Mouse (Mus musculus) MEL (cell line): ENCODE data around the gene Arhgap24. TPM values are rescaled to one million over a fixed set of nuclear protein-coding genes. Genes with fewer than 3 reads are reported as not detected.

Experiments
- DNase-seq: peaks from one replicate; pipeline ENCODE4 v3.0.0; 2011; ENCODE audit warnings: low read depth, low spot score
- H3K27ac ChIP-seq: 2 replicates; pipeline ENCODE4 v1.5.1; 2012; ENCODE audit warnings: low read depth, mild to moderate bottlenecking, control low read depth, low read length, moderate library complexity; ENCODE audit not compliant: control insufficient read depth
- H3K27me3 ChIP-seq, 2 experiments: fragments of 150-350 bp in 1 of 2; sonication (generic) in 1 of 2; 2 replicates each; pipeline ENCODE4 v1.6.1; 2012; ENCODE audit warnings: low read length in 2 of 2, mild to moderate bottlenecking in 2 of 2, improper control_type of control experiment in 1 of 2, moderate library complexity in 1 of 2; ENCODE audit not compliant: insufficient read depth in 2 of 2, control insufficient read depth in 1 of 2
- H3K36me3 ChIP-seq, 2 experiments: 2 replicates each; pipeline ENCODE4 v1.6.1; 2012 to 2014; ENCODE audit warnings: low read length in 2 of 2, improper control_type of control experiment in 1 of 2, inconsistent platforms in 1 of 2, mild to moderate bottlenecking in 1 of 2; ENCODE audit not compliant: insufficient read depth in 2 of 2, control insufficient read depth in 1 of 2
- H3K4me1 ChIP-seq, 2 experiments: fragments of 150-350 bp in 1 of 2; sonication (generic) in 1 of 2; 2 replicates each; pipeline ENCODE4 v1.6.1; 2012; ENCODE audit warnings: low read length in 2 of 2, improper control_type of control experiment in 1 of 2, mild to moderate bottlenecking in 1 of 2; ENCODE audit not compliant: insufficient read depth in 2 of 2, control insufficient read depth in 1 of 2
- H3K4me3 ChIP-seq, 2 experiments: fragments of 150-350 bp in 1 of 2; sonication (generic) in 1 of 2; 2 replicates each; pipeline ENCODE4 v1.5.1; 2012; ENCODE audit warnings: low read depth in 2 of 2, low read length in 2 of 2, mild to moderate bottlenecking in 2 of 2, moderate library complexity in 2 of 2, control low read depth in 1 of 2, improper control_type of control experiment in 1 of 2; ENCODE audit not compliant: control insufficient read depth in 1 of 2, insufficient read depth in 1 of 2
- H3K79me2 ChIP-seq: 2 replicates; pipeline ENCODE4 v1.6.1; 2012; ENCODE audit warnings: mild to moderate bottlenecking, low read length, moderate library complexity; ENCODE audit not compliant: control insufficient read depth, poor library complexity, insufficient read depth
- H3K9ac ChIP-seq: 2 replicates; pipeline ENCODE4 v1.6.1; 2012; ENCODE audit warnings: low read depth, mild to moderate bottlenecking, control low read depth, low read length, moderate library complexity; ENCODE audit not compliant: control insufficient read depth, poor library complexity, severe bottlenecking
- H3K9me3 ChIP-seq: fragments of 150-350 bp; sonication (generic); replicated peaks from 2 replicates; pipeline ENCODE4 v1.6.1; 2012; ENCODE audit warnings: mild to moderate bottlenecking, low read length, improper control_type of control experiment, moderate library complexity; ENCODE audit not compliant: insufficient read depth
- CHD2 ChIP-seq: IDR thresholded peaks from 2 replicates; pipeline ENCODE4 v1.6.1; 2011; ENCODE audit warnings: low read length, improper control_type of control experiment
- E2F4 ChIP-seq: IDR thresholded peaks from 2 replicates; pipeline ENCODE4 v1.6.1; 2011; ENCODE audit warnings: low read depth, low read length, improper control_type of control experiment, borderline replicate concordance
- EP300 ChIP-seq, 2 experiments: IDR thresholded peaks; 2 replicates each; pipeline ENCODE4 v1.6.1; 2011; ENCODE audit warnings: improper control_type of control experiment in 2 of 2, low read length in 2 of 2, low read depth in 1 of 2, mild to moderate bottlenecking in 1 of 2
- GABPA ChIP-seq: IDR thresholded peaks from 2 replicates; pipeline ENCODE4 v1.6.1; 2012; ENCODE audit warnings: low read depth, mild to moderate bottlenecking, inconsistent platforms, low read length, improper control_type of control experiment, moderate library complexity
- GATA1 ChIP-seq: IDR thresholded peaks from 2 replicates; pipeline ENCODE4 v1.6.1; 2011; ENCODE audit warnings: low read depth, low read length, improper control_type of control experiment
- JUND ChIP-seq: IDR thresholded peaks from 2 replicates; pipeline ENCODE4 v1.6.1; 2011; ENCODE audit warnings: low read depth, mild to moderate bottlenecking, improper control_type of control experiment, low read length
- MAFK ChIP-seq: IDR thresholded peaks from 2 replicates; pipeline ENCODE4 v1.6.1; 2011; ENCODE audit warnings: low read depth, mild to moderate bottlenecking, low read length, improper control_type of control experiment, borderline replicate concordance
- MAX ChIP-seq: IDR thresholded peaks from 2 replicates; pipeline ENCODE4 v1.6.1; 2011; ENCODE audit warnings: low read length, improper control_type of control experiment
- MEF2A ChIP-seq: IDR thresholded peaks from 2 replicates; pipeline ENCODE4 v1.6.1; 2014; ENCODE audit warnings: low read depth, mild to moderate bottlenecking, inconsistent platforms, low read length, improper control_type of control experiment; ENCODE audit not compliant: poor library complexity, insufficient replicate concordance, severe bottlenecking; ENCODE audit errors: extremely low read depth
- MXI1 ChIP-seq: IDR thresholded peaks from 2 replicates; pipeline ENCODE4 v1.6.1; 2011; ENCODE audit warnings: mild to moderate bottlenecking, low read depth, low read length, improper control_type of control experiment
- MYB ChIP-seq: IDR thresholded peaks from 2 replicates; pipeline ENCODE4 v1.6.1; 2011; ENCODE audit warnings: mild to moderate bottlenecking, low read depth, low read length, improper control_type of control experiment
- MYC ChIP-seq: IDR thresholded peaks from 2 replicates; pipeline ENCODE4 v1.6.1; 2011; ENCODE audit warnings: low read depth, mild to moderate bottlenecking, low read length, improper control_type of control experiment, moderate library complexity
- POLR2A ChIP-seq, 2 experiments: IDR thresholded peaks; 2 replicates each; pipeline ENCODE4 v1.6.1; 2011 to 2012; ENCODE audit warnings: low read length in 2 of 2, mild to moderate bottlenecking in 2 of 2, control low read depth in 1 of 2, improper control_type of control experiment in 1 of 2, low read depth in 1 of 2, moderate library complexity in 1 of 2; ENCODE audit not compliant: control insufficient read depth in 1 of 2, insufficient read depth in 1 of 2, poor library complexity in 1 of 2
- POLR2AphosphoS2 ChIP-seq: IDR thresholded peaks from 2 replicates; pipeline ENCODE4 v1.6.1; 2011; ENCODE audit warnings: low read length, improper control_type of control experiment
- POLR2AphosphoS5 ChIP-seq: IDR thresholded peaks from 2 replicates; pipeline ENCODE4 v1.6.1; 2012; ENCODE audit warnings: low read depth, borderline replicate concordance, mild to moderate bottlenecking, inconsistent platforms, low read length, moderate library complexity, mixed read lengths
- RAD21 ChIP-seq: IDR thresholded peaks from 2 replicates; pipeline ENCODE4 v1.6.1; 2011; ENCODE audit warnings: mild to moderate bottlenecking, low read depth, low read length, improper control_type of control experiment
- RCOR1 ChIP-seq: IDR thresholded peaks from 2 replicates; pipeline ENCODE4 v1.6.1; 2012; ENCODE audit warnings: low read depth, mild to moderate bottlenecking, inconsistent platforms, low read length, improper control_type of control experiment
- SMC3 ChIP-seq: IDR thresholded peaks from 2 replicates; pipeline ENCODE4 v1.6.1; 2011; ENCODE audit warnings: low read depth, low read length, improper control_type of control experiment
- TCF12 ChIP-seq: IDR thresholded peaks from 2 replicates; pipeline ENCODE4 v1.6.1; 2014; ENCODE audit warnings: low read depth, mild to moderate bottlenecking, inconsistent platforms, low read length, improper control_type of control experiment, moderate library complexity
- UBTF ChIP-seq: IDR thresholded peaks from 2 replicates; pipeline ENCODE4 v1.6.1; 2012; ENCODE audit warnings: low read depth, mild to moderate bottlenecking, inconsistent platforms, low read length, improper control_type of control experiment, moderate library complexity, borderline replicate concordance; ENCODE audit not compliant: insufficient read depth
- ZC3H11A ChIP-seq: IDR thresholded peaks from 2 replicates; pipeline ENCODE4 v1.6.1; 2012; ENCODE audit warnings: low read depth, mild to moderate bottlenecking, inconsistent platforms, low read length, improper control_type of control experiment
- ZKSCAN1 ChIP-seq: IDR thresholded peaks from 2 replicates; pipeline ENCODE4 v1.6.1; 2012; ENCODE audit warnings: low read depth, mild to moderate bottlenecking, inconsistent platforms, low read length, improper control_type of control experiment, moderate library complexity
- ZMIZ1 ChIP-seq: IDR thresholded peaks from 2 replicates; pipeline ENCODE4 v1.6.1; 2012; ENCODE audit warnings: low read depth, mild to moderate bottlenecking, inconsistent platforms, low read length, improper control_type of control experiment, moderate library complexity
- polyA plus RNA-seq, 2 experiments: library from polyadenylated mRNA; stranded (reverse) in 1 of 2; unstranded in 1 of 2; fragments of >175 nt in 1 of 2; fragments of >200 nt in 1 of 2; gene quantifications; 2 replicates each; pipeline versions ENCODE4 v1.2.1 to v1.2.4; 2012; ENCODE audit warnings: low replicate concordance in 2 of 2, low read depth in 1 of 2; ENCODE audit not compliant: insufficient read length in 2 of 2, insufficient read depth in 1 of 2, missing spikeins in 1 of 2
- total RNA-seq: library from RNA; depleted of rRNA; stranded (reverse); fragments of 300-350 nt; gene quantifications from 2 replicates; pipeline ENCODE4 v1.2.3, GENCODE M21; 2012

The Arhgap24 gene
- total and polyA plus RNA-seq, 3 experiments: not detected

- TF ChIP-seq SMC3: no peak
- no peak for TF ChIP-seq POLR2AphosphoS2
- TF ChIP-seq POLR2A (IDR thresholded peaks at IDR 0.05; ENCODE audit: control insufficient read depth in 1 of 2, insufficient read depth in 1 of 2, low read depth in 1 of 2, low read length in 2 of 2, poor library complexity in 1 of 2): no peak
- TF ChIP-seq JUND: no peak
These were observed 158.8 kb downstream of the Arhgap24 start (continued) for GRCm38 (mm10) chr5:102639782-102640559.

- no peak overlapping the region for H3K4me3 ChIP-seq
These were observed 162.2 kb downstream of the Arhgap24 start for GRCm38 (mm10) chr5:102643364-102643763.

GRCm38 (mm10) chr5:102643820-102644219 lies 162.6 kb downstream of the Arhgap24 start:
- Histone ChIP-seq H3K27me3 (no peaks in the 10 kb centered on the region), H3K27ac (no peak overlapping the region), H3K79me2 (no peaks in the 10 kb centered on the region), H3K9ac (no peak overlapping the region), H3K9me3 (no peaks in the 10 kb centered on the region), H3K4me3 (no peak overlapping the region), H3K4me1 (no peaks in the 10 kb centered on the region), H3K36me3 (no peaks in the 10 kb centered on the region)
- DNase-seq: no peak
- TF ChIP-seq JUND: no peak
- TF ChIP-seq ZC3H11A: no peak
- no peak for TF ChIP-seq GATA1
- no peak for TF ChIP-seq EP300 (IDR thresholded peaks at IDR 0.05; ENCODE audit: low read depth in 1 of 2, low read length in 2 of 2)
- TF ChIP-seq MYC: no peak
- TF ChIP-seq ZMIZ1: no peak
- no peak for TF ChIP-seq RAD21
- no peak for TF ChIP-seq MAX
- TF ChIP-seq GABPA: no peak
- no peak for TF ChIP-seq ZKSCAN1
- no peak for TF ChIP-seq POLR2AphosphoS2

More at GRCm38 (mm10) chr5:102643364-102643763, 162.2 kb downstream of the Arhgap24 start:
- no peaks in the 10 kb centered on the region for H3K4me1 ChIP-seq
- DNase-seq: no peak
- no peak overlapping the region for H3K9ac ChIP-seq
- H3K36me3 ChIP-seq: no peaks in the 10 kb centered on the region
- TF ChIP-seq ZMIZ1: no peak
- no peak for TF ChIP-seq JUND
- TF ChIP-seq POLR2AphosphoS5: no peak
- no peak for TF ChIP-seq TCF12
- TF ChIP-seq MYC: no peak
- TF ChIP-seq MEF2A: no peak
- no peak for TF ChIP-seq MAX
- TF ChIP-seq RCOR1: no peak
- TF ChIP-seq UBTF: no peak
- TF ChIP-seq MAFK: no peak
- no peak for TF ChIP-seq GATA1
- TF ChIP-seq CHD2: no peak
- no peak for TF ChIP-seq EP300 (IDR thresholded peaks at IDR 0.05; ENCODE audit: low read depth in 1 of 2, low read length in 2 of 2)
- no peak for TF ChIP-seq MYB
- no peak for TF ChIP-seq E2F4
- no peak for TF ChIP-seq POLR2AphosphoS2
- no peak for TF ChIP-seq MXI1
- no peak for TF ChIP-seq POLR2A (IDR thresholded peaks at IDR 0.05; ENCODE audit: control insufficient read depth in 1 of 2, insufficient read depth in 1 of 2, low read depth in 1 of 2, low read length in 2 of 2, poor library complexity in 1 of 2)
- H3K27me3 ChIP-seq: no peaks in the 10 kb centered on the region
- H3K9me3 ChIP-seq: no peaks in the 10 kb centered on the region
- no peak overlapping the region for H3K27ac ChIP-seq
- H3K79me2 ChIP-seq: no peaks in the 10 kb centered on the region
